ENCODE assay signal across 8 mouse cellular contexts in the genomic region with DNA sequence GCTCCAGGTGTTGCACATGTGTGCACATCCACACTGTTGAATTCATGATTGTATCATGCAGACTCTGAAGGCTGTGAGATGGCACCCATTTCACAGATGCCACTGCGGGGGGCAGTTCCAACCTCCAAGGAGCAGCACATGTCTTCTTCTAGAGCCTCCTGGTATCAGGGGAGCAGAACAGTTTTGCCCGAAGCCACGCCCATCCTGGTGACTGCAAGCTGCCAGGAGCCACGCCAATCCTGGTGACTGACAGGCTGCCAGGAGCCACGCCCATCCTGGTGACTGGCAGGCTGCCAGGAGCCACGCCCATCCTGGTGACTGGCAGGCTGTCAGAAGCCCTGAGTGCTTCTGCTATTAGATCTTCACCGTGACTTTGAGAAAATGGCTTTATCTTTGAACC.
DNase-seq lines count a peak whose midpoint lies in the region; ATAC-seq lines count a peak whose summit lies in the region.

No protein-coding gene starts in this region.

- 0 out of 2 replicates have a peak, but pooled peaks cover 4% of the 10 kb centered on the region for H3K4me1 ChIP-seq in heart, embryonic 11.5 days (ENCODE audit: control insufficient read depth, insufficient read depth, low read length)
- peaks cover 5% of the 10 kb centered on the region for H3K4me1 ChIP-seq in heart, embryonic 16.5 days (ENCODE audit: control insufficient read depth, insufficient read depth, low read length)
- H3K4me1 ChIP-seq in neural tube, embryonic 15.5 days, result peaks cover 26% of the 10 kb centered on the region

- intact Hi-C loops in gastrocnemius, postnatal 14 days (cut with DNase I; ENCODE audit: low total_unique reads), result no loop called here

- no peaks in the 10 kb centered on the region for H3K36me3 ChIP-seq in heart, embryonic 11.5 days (ENCODE audit: control insufficient read depth, insufficient read depth, low read length)
- no peaks in the 10 kb centered on the region for H3K36me3 ChIP-seq in heart, embryonic 16.5 days (ENCODE audit: control insufficient read depth, insufficient read depth)
- no peaks in the 10 kb centered on the region for H3K36me3 ChIP-seq in neural tube, embryonic 15.5 days

- H3K27ac ChIP-seq in heart, embryonic 11.5 days (ENCODE audit: low read depth, low read length), result no peak overlapping the region
- H3K27ac ChIP-seq in heart, embryonic 16.5 days (ENCODE audit: low read length), result no peak overlapping the region
- no peak overlapping the region for H3K27ac ChIP-seq in neural tube, embryonic 15.5 days (replicated peaks)

- no peaks in the 10 kb centered on the region for H3K9me3 ChIP-seq in heart, embryonic 11.5 days (replicated peaks; ENCODE audit: control insufficient read depth, low read length)
- no peaks in the 10 kb centered on the region for H3K9me3 ChIP-seq in heart, embryonic 16.5 days (replicated peaks; ENCODE audit: control insufficient read depth, low read length)
- H3K9me3 ChIP-seq in neural tube, embryonic 15.5 days (replicated peaks), result no peaks in the 10 kb centered on the region

- H3K27me3 ChIP-seq in heart, embryonic 11.5 days (ENCODE audit: control insufficient read depth, insufficient read depth, low read length), result no peaks in the 10 kb centered on the region
- H3K27me3 ChIP-seq in heart, embryonic 16.5 days (ENCODE audit: control insufficient read depth, insufficient read depth, low read length), result no peaks in the 10 kb centered on the region
- no peaks in the 10 kb centered on the region for H3K27me3 ChIP-seq in neural tube, embryonic 15.5 days (replicated peaks)

- DNase-seq in heart, adult 11 months, result no peak
- peak; percentile 33 for DNase-seq in NIH3T3 (ENCODE audit: low read depth)
- DNase-seq in lung, postnatal 36 days, result peak; percentile 3
- no peak for DNase-seq in gastrocnemius, postnatal 14 days

- 20% methylated on average over 7 of the region's 7 CpGs for WGBS in heart, embryonic 11.5 days (ENCODE audit: insufficient replicate concordance)
- 14% methylated on average over 7 of the region's 7 CpGs for WGBS in heart, embryonic 16.5 days
- 38% methylated on average over 7 of the region's 7 CpGs for WGBS in neural tube, embryonic 15.5 days

- no peak overlapping the region for H3K4me3 ChIP-seq in heart, embryonic 11.5 days (ENCODE audit: low read depth, low read length)
- H3K4me3 ChIP-seq in heart, embryonic 16.5 days (ENCODE audit: low read length), result no peak overlapping the region
- H3K4me3 ChIP-seq in neural tube, embryonic 15.5 days (replicated peaks), result no peak overlapping the region

- H3K4me2 ChIP-seq in heart, embryonic 11.5 days, result no peak overlapping the region
- no peak overlapping the region for H3K4me2 ChIP-seq in heart, embryonic 16.5 days (ENCODE audit: low read depth, low read length)
- no peak overlapping the region for H3K4me2 ChIP-seq in neural tube, embryonic 15.5 days

- peak; percentile 45 for ATAC-seq in heart, embryonic 11.5 days (replicated peaks; ENCODE audit: insufficient number of reproducible peaks, low FRiP score, low TSS enrichment)
- ATAC-seq in heart, embryonic 16.5 days (replicated peaks; ENCODE audit: extremely low read depth, insufficient read depth, low FRiP score), result peak; percentile 35; the same call in 1 of the 2 replicates
- no peak for ATAC-seq in monocyte, adult 5-6 weeks (replicated peaks; ENCODE audit: insufficient number of reproducible peaks, low FRiP score, low TSS enrichment, poor library complexity, severe bottlenecking)
- no peak for ATAC-seq in neural tube, embryonic 15.5 days (ENCODE audit: low FRiP score)

- H3K9ac ChIP-seq in heart, embryonic 11.5 days (ENCODE audit: low read depth, low read length), result no peak overlapping the region
- H3K9ac ChIP-seq in heart, embryonic 16.5 days (ENCODE audit: low read length), result no peak overlapping the region
- H3K9ac ChIP-seq in neural tube, embryonic 15.5 days (replicated peaks), result no peak overlapping the region

Comparison
In these comparisons a context has a peak if more than half of its experiments do, and no peak if none do; other contexts are left out.
1. ATAC-seq: peak in heart, embryonic 11.5 days (single experiment) and heart, embryonic 16.5 days (single experiment); none in monocyte, adult 5-6 weeks (single experiment) and neural tube, embryonic 15.5 days (single experiment).
2. DNase-seq: peak in NIH3T3 (single experiment) and lung, postnatal 36 days (single experiment); none in heart, adult 11 months (single experiment) and gastrocnemius, postnatal 14 days (single experiment).